Mouse (Mus musculus): ENCODE measurements at regions not wholly inside any gene's neighbourhood (a gene's known extent, or its start where the extent isn't known, plus 50 kb on each side); places are given as distances from the start of the nearest gene placed in this dataset.

DNA sequence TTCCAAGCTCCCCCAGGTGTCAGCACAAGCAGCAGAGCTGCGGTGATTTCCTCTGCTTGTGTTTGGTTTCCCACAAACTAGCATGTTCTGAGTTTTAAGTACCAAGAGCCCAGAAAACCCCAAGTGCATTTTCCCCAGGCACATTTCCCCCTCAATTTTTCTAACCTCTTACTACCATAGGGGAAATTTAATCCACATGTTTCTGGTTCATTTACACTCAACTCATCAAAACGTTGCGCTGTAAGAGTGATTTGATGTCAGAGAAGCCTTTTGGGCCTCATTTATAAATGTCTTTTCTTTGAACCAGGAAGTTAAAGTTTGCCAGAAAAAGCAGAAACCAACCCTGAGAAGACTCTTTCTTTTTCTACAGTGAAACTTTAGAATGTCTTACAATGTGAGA lies 89.4 kb downstream of the Gm10192 start:
- H3K4me3 ChIP-seq (ENCODE audit: low read depth, low read length), result no peak overlapping the region
- no peak for ATAC-seq (ENCODE audit: low read depth)

DNA sequence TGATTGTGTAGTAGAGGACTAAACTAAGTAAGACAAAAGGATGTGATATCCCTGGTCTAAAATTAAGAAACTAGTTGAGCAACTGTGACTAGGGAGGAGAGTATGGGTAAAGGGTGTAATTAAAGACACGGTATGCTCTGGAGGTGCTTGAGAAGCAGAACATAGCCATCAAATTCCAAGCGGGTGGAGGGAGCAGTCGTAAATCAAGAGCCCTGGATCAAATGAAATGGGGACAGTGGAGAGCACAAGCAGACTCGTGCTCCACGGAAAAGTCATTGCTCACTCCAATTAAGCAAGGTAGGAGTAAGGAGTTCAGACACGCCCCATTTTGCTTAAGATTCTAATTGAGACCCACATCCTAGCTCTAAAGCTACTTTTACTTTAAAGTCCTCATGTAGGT lies 132.2 kb downstream of the Gm10192 start:
- no peak for ATAC-seq (ENCODE audit: low read depth)

More for the DNA sequence above, 89.4 kb downstream of the Gm10192 start:
- Histone ChIP-seq H3K27ac (ENCODE audit: low read depth, low read length) (no peak overlapping the region), H3K4me2 (ENCODE audit: low read depth, low read length) (no peak overlapping the region), H3K9ac (replicated peaks; ENCODE audit: low read depth, low read length) (no peak overlapping the region), H3K27me3 (ENCODE audit: control insufficient read depth, insufficient read depth, low read length) (no peaks in the 10 kb centered on the region), H3K9me3 (ENCODE audit: control insufficient read depth, low read length) (no peaks in the 10 kb centered on the region), H3K36me3 (ENCODE audit: control insufficient read depth, insufficient read depth, low read length) (no peaks in the 10 kb centered on the region), H3K4me1 (ENCODE audit: control insufficient read depth, insufficient read depth, low read length) (no peaks in the 10 kb centered on the region)
- WGBS, result 81% methylated on average over 3 of the region's 3 CpGs

DNA sequence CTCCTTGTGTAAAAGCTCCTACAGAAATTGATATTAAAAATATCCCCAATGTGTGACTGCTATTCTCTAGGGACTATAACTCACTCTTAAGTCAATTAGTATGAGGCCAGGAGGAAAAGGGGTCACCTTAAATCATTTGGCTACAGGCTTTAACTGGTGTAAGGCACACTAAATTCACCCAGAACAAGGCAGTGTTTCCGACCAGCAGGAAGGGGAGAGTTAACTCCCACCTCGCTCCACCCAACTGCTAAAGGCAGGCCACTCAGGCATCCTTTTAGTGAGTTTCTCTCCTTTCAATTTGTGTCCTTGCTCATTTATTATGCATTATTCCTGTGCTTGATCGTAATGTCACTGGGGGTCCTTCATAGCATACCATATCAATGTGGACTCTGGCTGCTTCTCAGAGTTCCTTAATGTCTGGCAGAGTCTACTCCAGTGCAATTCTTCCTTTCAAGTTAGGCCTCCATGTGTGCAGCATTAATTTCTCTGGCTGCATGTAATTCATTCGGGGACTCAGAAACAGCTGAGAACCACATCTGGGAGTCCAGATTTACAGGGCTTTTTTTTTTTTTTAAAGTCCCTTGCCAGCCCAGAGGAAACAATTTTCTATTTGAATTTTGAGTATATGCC lies 133.8 kb downstream of the Gm10192 start:
- Histone ChIP-seq H3K27me3 (ENCODE audit: control insufficient read depth, insufficient read depth, low read length) (no peaks in the 10 kb centered on the region), H3K4me2 (ENCODE audit: low read depth, low read length) (no peak overlapping the region), H3K9ac (replicated peaks; ENCODE audit: low read depth, low read length) (no peak overlapping the region), H3K9me3 (ENCODE audit: control insufficient read depth, low read length) (no peaks in the 10 kb centered on the region), H3K4me1 (ENCODE audit: control insufficient read depth, insufficient read depth, low read length) (no peaks in the 10 kb centered on the region), H3K36me3 (ENCODE audit: control insufficient read depth, insufficient read depth, low read length) (no peaks in the 10 kb centered on the region), H3K4me3 (ENCODE audit: low read depth, low read length) (no peak overlapping the region), H3K27ac (ENCODE audit: low read depth, low read length) (no peak overlapping the region)
- WGBS, result 35% methylated on average over 4 of the region's 4 CpGs
- ATAC-seq (ENCODE audit: low read depth), result no peak

More for the DNA sequence above, 132.2 kb downstream of the Gm10192 start:
- WGBS, result 61% methylated on average over 6 of the region's 6 CpGs
- no peak overlapping the region for H3K9ac ChIP-seq (replicated peaks; ENCODE audit: low read depth, low read length)
- H3K4me3 ChIP-seq (ENCODE audit: low read depth, low read length), result no peak overlapping the region
- H3K36me3 ChIP-seq (ENCODE audit: control insufficient read depth, insufficient read depth, low read length), result no peaks in the 10 kb centered on the region
- no peak overlapping the region for H3K27ac ChIP-seq (ENCODE audit: low read depth, low read length)
- no peak overlapping the region for H3K4me2 ChIP-seq (ENCODE audit: low read depth, low read length)
- H3K27me3 ChIP-seq (ENCODE audit: control insufficient read depth, insufficient read depth, low read length), result no peaks in the 10 kb centered on the region
- H3K4me1 ChIP-seq (ENCODE audit: control insufficient read depth, insufficient read depth, low read length), result no peaks in the 10 kb centered on the region
- H3K9me3 ChIP-seq (ENCODE audit: control insufficient read depth, low read length), result no peaks in the 10 kb centered on the region

DNA sequence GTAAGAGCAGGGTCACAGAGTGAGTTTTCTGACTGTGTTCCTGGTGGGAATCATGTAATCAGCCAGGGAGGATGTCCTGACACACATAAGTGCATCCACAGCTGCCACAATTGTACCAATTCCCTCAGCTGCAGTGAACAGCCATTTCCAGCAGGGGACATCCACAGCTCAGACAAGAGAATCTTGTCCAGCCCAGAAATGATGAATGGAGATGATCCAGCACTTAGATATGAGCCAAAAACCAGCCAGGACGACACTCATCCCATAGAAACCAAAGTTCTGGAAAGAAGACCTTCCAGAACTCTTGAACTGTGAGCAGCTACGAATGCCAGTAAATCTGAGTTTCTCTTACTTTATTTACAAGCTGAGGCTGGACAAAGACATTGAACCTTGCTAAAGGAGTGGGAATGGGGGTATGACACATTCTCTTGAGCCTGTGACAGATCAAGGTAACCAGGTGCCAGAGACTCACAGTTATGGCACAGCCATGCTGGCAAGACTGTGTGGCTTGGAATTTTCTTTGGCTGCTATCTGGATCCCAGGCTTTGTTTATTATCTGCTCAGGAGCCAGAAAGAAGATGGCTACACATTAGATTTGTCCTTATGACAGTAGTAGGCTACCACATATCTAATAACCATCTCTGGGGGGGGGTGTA lies 145.1 kb downstream of the Gm10192 start:
- no peaks in the 10 kb centered on the region for H3K27me3 ChIP-seq (ENCODE audit: control insufficient read depth, insufficient read depth, low read length)
- no peak overlapping the region for H3K4me2 ChIP-seq (ENCODE audit: low read depth, low read length)
- H3K9me3 ChIP-seq (ENCODE audit: control insufficient read depth, low read length), result no peaks in the 10 kb centered on the region
- H3K9ac ChIP-seq (replicated peaks; ENCODE audit: low read depth, low read length), result no peak overlapping the region
- ATAC-seq (ENCODE audit: low read depth), result no peak; the same call in 1 of the 2 replicates
- H3K4me1 ChIP-seq (ENCODE audit: control insufficient read depth, insufficient read depth, low read length), result no peaks in the 10 kb centered on the region
- WGBS, result 51% methylated on average over 2 of the region's 2 CpGs
- H3K36me3 ChIP-seq (ENCODE audit: control insufficient read depth, insufficient read depth, low read length), result no peaks in the 10 kb centered on the region
- H3K4me3 ChIP-seq (ENCODE audit: low read depth, low read length), result no peak overlapping the region
- H3K27ac ChIP-seq (ENCODE audit: low read depth, low read length), result no peak overlapping the region

DNA sequence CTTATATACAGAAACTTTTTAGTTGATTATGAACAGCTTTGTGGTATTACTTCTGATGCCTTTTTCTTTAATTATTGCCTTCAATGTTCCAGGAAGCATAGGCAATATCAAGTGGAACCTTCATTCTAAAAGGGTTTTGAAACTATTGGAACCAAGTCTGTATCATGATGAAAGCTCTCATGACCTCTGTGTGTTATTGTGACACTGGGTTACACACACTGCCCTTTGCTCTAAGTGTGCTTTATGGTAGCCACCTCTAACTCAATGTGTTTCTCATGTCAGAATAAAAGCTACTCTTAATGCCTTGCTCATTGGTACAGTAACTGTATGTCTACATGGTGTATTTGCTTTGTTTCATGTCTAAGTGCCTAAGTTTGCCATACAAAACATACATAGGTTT lies 154.0 kb downstream of the Gm10192 start:
- Histone ChIP-seq H3K4me2 (ENCODE audit: low read depth, low read length) (no peak overlapping the region), H3K4me1 (ENCODE audit: control insufficient read depth, insufficient read depth, low read length) (no peaks in the 10 kb centered on the region), H3K9ac (replicated peaks; ENCODE audit: low read depth, low read length) (no peak overlapping the region), H3K9me3 (ENCODE audit: control insufficient read depth, low read length) (no peaks in the 10 kb centered on the region), H3K27ac (ENCODE audit: low read depth, low read length) (no peak overlapping the region), H3K27me3 (ENCODE audit: control insufficient read depth, insufficient read depth, low read length) (no peaks in the 10 kb centered on the region), H3K4me3 (ENCODE audit: low read depth, low read length) (no peak overlapping the region), H3K36me3 (ENCODE audit: control insufficient read depth, insufficient read depth, low read length) (no peaks in the 10 kb centered on the region)
- no peak for ATAC-seq (ENCODE audit: low read depth)

DNA sequence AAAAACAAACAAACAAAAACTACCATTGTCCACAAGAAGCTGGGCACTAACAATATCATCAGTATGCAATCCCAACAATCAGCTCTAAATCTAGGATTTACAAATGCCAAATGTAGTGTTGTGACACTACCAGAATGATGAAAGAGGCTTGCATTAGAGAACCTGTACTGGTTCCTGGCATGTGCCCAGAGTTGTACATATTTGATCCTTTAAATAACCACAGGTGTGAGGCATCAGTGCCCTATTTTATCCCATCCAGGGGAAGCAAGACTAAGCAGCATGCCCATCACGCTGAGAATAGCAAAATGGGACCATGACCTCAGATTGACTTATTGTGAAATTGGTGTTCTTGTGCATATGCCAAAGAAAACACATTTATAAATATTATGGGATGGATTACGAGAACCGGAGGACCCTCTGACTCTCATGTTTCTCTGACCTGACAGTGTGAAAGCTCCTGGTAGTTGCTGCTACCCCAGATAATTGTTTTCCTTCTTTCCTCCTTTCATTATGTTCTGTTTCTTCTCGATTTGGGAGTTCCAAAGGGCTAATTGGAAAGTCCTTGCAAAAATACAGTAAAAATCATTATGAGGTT lies 157.4 kb downstream of the Gm10192 start:
- Histone ChIP-seq H3K4me1 (ENCODE audit: control insufficient read depth, insufficient read depth, low read length) (no peaks in the 10 kb centered on the region), H3K27me3 (ENCODE audit: control insufficient read depth, insufficient read depth, low read length) (no peaks in the 10 kb centered on the region), H3K36me3 (ENCODE audit: control insufficient read depth, insufficient read depth, low read length) (no peaks in the 10 kb centered on the region), H3K4me3 (ENCODE audit: low read depth, low read length) (no peak overlapping the region), H3K9ac (replicated peaks; ENCODE audit: low read depth, low read length) (no peak overlapping the region), H3K27ac (ENCODE audit: low read depth, low read length) (no peak overlapping the region), H3K4me2 (ENCODE audit: low read depth, low read length) (no peak overlapping the region), H3K9me3 (ENCODE audit: control insufficient read depth, low read length) (no peaks in the 10 kb centered on the region)
- no peak for ATAC-seq (ENCODE audit: low read depth)
- WGBS, result 77% methylated on average over 4 of the region's 4 CpGs

DNA sequence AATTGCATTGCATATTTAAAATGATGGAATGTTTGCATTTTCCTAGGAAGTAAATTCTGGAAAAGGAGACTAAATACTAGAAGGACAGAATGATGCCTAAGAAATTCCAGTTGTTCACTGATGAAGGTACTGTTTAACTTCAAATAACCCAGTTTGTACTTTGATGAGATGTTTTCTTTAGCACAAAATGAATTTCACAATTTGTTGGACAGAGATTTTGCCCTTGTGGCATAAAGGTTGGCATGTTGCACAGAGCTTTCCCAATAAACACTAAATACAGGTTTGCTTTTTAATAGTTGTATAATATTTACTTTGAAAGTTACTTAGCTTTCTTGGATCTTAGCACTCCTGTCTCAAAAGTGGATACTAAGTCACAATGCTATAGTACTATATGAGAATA lies 181.6 kb downstream of the Gm10192 start:
- H3K36me3 ChIP-seq (ENCODE audit: control insufficient read depth, insufficient read depth, low read length), result no peaks in the 10 kb centered on the region
- no peak for ATAC-seq (ENCODE audit: low read depth)
- no peak overlapping the region for H3K4me3 ChIP-seq (ENCODE audit: low read depth, low read length)
- H3K27ac ChIP-seq (ENCODE audit: low read depth, low read length), result no peak overlapping the region
- H3K9ac ChIP-seq (replicated peaks; ENCODE audit: low read depth, low read length), result no peak overlapping the region
- H3K4me2 ChIP-seq (ENCODE audit: low read depth, low read length), result no peak overlapping the region
- no peaks in the 10 kb centered on the region for H3K4me1 ChIP-seq (ENCODE audit: control insufficient read depth, insufficient read depth, low read length)
- H3K9me3 ChIP-seq (ENCODE audit: control insufficient read depth, low read length), result no peaks in the 10 kb centered on the region
- no peaks in the 10 kb centered on the region for H3K27me3 ChIP-seq (ENCODE audit: control insufficient read depth, insufficient read depth, low read length)

DNA sequence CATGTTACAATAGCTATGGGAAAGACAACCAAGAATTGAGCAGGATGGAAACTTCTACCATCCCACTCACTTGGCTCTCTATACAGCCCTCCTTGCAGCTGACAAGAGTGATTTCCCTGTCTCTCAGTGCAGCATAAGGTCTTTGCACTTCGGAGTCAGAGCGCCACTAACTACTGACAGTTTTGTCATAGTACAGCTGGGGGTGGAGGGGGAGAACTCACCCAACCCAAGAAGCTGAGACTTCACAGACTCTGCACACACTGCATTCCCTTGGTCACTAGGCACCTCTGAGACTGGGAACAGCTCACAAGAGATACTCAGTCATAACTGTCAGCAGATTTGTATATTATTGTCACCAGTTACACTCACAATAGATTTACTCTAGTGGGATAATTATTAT lies 195.3 kb upstream of the Gm12695 start:
- H3K4me3 ChIP-seq (ENCODE audit: low read depth, low read length), result no peak overlapping the region
- no peak overlapping the region for H3K9ac ChIP-seq (replicated peaks; ENCODE audit: low read depth, low read length)
- H3K4me1 ChIP-seq (ENCODE audit: control insufficient read depth, insufficient read depth, low read length), result no peaks in the 10 kb centered on the region
- H3K4me2 ChIP-seq (ENCODE audit: low read depth, low read length), result no peak overlapping the region
- no peaks in the 10 kb centered on the region for H3K36me3 ChIP-seq (ENCODE audit: control insufficient read depth, insufficient read depth, low read length)
- ATAC-seq (ENCODE audit: low read depth), result peak; percentile 46; the same call in 1 of the 2 replicates
- no peaks in the 10 kb centered on the region for H3K9me3 ChIP-seq (ENCODE audit: control insufficient read depth, low read length)
- no peaks in the 10 kb centered on the region for H3K27me3 ChIP-seq (ENCODE audit: control insufficient read depth, insufficient read depth, low read length)
- WGBS, result 88% methylated on average over 2 of the region's 2 CpGs
- H3K27ac ChIP-seq (ENCODE audit: low read depth, low read length), result 0 out of 2 replicates have a peak overlapping the region, but pooled peaks have one; percentile 28

DNA sequence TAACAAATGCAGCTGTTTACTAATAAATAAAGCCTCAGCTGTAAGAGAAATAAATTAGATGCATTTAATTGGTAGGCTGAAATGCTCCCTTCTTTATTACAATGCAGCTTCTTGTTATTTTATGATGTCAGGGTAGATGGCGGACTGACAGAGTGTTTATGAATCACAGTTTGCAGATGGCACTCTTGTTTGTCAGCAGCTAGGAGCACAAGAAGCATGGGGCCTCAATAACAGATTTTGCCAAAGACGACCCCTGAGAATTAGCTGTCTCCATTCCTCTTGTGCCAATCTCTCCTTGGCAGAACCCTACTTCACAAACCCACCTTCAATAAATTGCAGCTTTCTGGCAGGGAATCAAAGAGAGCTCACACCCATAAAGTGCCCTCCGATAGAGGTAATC lies 194.9 kb upstream of the Gm12695 start:
- H3K9me3 ChIP-seq (ENCODE audit: control insufficient read depth, low read length), result no peaks in the 10 kb centered on the region
- no peaks in the 10 kb centered on the region for H3K27me3 ChIP-seq (ENCODE audit: control insufficient read depth, insufficient read depth, low read length)
- H3K4me3 ChIP-seq (ENCODE audit: low read depth, low read length), result no peak overlapping the region
- ATAC-seq (ENCODE audit: low read depth), result peak; percentile 54; the same call in 1 of the 2 replicates
- 0 out of 2 replicates have a peak overlapping the region, but pooled peaks have one; percentile 28 for H3K27ac ChIP-seq (ENCODE audit: low read depth, low read length)
- 57% methylated on average over 3 of the region's 3 CpGs for WGBS
- H3K4me2 ChIP-seq (ENCODE audit: low read depth, low read length), result no peak overlapping the region
- H3K9ac ChIP-seq (replicated peaks; ENCODE audit: low read depth, low read length), result no peak overlapping the region
- H3K36me3 ChIP-seq (ENCODE audit: control insufficient read depth, insufficient read depth, low read length), result no peaks in the 10 kb centered on the region
- no peaks in the 10 kb centered on the region for H3K4me1 ChIP-seq (ENCODE audit: control insufficient read depth, insufficient read depth, low read length)
